Mouse (Mus musculus) urinary bladder, postnatal 4 days (tissue): Measurements from ENCODE around the gene Vps13c.

Experiments used
- DNase-seq, 2 experiments: peaks; one replicate each; pipeline ENCODE4 v3.0.0; 2021 to 2022; ENCODE audit warnings: low spot score in 2 of 2

The Vps13c gene

GRCm38 (mm10) chr9:67839981-67840859 is at the start of gene Vps13c:
Vps13c (plus strand) TSS chr9:67840396.
- peak; percentile 76 to 78 for DNase-seq

DNA sequence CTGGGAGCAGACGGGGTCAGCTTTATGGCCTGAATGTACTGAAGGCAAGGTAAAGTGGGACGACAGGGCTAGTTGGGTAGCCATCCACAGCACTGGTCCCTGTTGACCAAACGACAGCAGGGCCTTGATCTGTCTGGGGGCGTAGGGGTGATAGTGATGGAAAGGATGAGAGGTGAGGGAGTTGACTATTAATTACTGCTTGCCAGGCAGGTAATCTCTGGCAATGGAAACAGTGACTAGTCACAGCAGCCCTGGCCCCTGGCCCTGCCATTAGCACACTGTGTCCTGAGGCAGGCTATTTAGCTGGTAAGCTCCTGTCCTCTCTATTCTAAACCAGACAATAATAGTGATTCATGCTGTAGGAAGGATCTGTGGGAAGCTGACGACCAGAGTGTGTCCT is 47.8 kb upstream of the Vps13c start:
- no peak for DNase-seq

GRCm38 (mm10) chr9:67793501-67793900 is 46.7 kb upstream of the Vps13c start:
- DNase-seq, result no peak

DNA sequence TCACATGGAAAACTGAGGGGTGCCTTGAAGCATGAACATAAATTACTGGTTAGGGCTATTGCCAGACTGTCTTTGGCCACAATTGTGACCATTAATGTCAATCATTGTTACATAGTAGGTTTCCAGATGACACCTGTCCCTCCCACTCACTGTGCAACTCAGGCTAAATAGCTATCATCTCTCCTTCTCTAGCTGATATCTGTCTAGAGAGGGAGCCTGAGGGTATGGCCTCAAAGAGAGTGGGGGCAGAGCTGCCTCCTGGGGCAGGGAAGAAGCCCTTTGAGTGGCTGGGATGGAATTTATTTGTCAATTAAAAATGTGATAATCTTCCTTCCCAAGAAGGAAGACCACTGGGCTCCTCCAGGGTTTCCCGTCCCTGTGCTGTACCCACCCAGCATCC is 46.0 kb upstream of the Vps13c start:
- DNase-seq, result no peak

- DNase-seq, result no peak
These were observed 45.5 kb upstream of the Vps13c start for GRCm38 (mm10) chr9:67794668-67795067.

- DNase-seq, result no peak
These were observed 45.0 kb upstream of the Vps13c start for GRCm38 (mm10) chr9:67795205-67795675.

- no peak for DNase-seq
These were observed 40.9 kb upstream of the Vps13c start for GRCm38 (mm10) chr9:67799078-67799819.

- DNase-seq, result peak in 1 of 2 experiments; percentile 65
These were observed 38.0 kb upstream of the Vps13c start for GRCm38 (mm10) chr9:67802241-67802640.

DNA sequence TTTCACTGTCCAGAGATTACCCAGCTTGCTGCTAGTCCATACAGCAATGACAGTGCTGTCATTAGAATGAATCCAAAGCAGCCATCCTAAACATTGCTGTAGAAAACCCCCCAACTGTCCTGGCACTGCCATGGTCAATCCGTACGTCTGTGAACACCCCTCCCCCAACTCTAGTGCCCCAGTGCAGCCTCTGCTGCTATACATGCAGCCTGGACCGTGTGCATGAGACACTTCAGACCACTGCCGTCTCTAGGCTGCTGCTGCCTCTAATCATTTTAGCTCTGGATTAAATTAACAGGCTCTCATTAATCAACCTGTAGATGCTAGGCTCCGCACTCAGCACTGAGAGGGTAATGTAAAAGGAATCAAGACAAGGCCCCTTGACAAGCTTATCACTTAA is 33.2 kb upstream of the Vps13c start:
- DNase-seq, result no peak

- DNase-seq, result no peak
These were observed 29.7 kb upstream of the Vps13c start for GRCm38 (mm10) chr9:67810527-67810926.

GRCm38 (mm10) chr9:67811116-67811515 is 29.1 kb upstream of the Vps13c start:
- DNase-seq, result no peak

DNA sequence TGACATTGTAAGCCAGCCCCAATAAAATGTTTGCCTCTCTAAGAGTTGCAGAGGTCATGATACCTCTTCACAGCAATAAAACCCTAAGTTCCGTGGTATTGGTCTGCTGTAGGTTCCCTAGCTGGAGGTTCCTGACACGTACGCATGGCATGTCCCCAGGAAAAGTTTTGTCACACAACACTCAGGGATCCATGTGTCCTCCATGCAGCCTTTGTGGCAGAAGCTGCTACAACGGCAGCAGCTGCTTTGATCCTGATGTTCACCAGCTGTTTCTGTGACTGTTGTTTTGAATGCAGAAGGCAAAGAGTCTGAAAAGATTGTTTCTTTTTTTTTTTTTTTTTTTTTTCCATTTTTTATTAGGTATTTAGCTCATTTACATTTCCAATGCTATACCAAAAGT is 27.0 kb upstream of the Vps13c start:
- DNase-seq, result no peak

DNA sequence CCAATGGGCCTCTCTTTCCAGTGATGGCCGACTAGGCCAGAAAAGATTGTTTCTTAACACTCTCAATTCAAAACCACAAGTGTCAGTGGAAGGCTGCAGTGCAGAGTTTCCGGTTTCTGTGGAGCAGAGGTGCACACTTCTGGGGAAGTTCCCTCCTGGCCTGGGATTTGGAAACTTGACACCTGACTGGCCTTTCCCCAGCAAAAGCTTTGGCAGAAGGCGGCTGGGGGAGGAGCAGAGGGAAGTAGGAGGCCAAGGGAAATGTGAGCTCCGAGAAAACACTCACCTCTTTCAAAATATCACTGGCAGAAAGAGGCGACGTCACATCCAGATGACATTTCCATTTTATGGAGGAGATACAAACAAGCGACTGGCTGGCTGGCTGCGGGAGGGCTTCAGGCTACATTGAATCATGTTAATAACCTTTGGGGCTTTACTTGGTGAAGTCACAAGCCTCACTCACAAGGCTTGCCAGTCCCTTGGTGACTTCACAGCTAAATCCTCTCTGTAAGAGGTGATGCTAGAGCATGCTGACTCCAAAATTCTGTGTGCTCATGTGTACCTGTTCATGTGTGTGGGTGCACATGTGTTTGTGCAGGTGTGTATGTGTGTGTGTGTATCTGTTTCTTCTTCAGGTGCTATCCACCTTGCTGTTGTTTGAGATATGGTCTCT is 26.4 kb upstream of the Vps13c start:
- DNase-seq, result peak; percentile 50 to 72

DNA sequence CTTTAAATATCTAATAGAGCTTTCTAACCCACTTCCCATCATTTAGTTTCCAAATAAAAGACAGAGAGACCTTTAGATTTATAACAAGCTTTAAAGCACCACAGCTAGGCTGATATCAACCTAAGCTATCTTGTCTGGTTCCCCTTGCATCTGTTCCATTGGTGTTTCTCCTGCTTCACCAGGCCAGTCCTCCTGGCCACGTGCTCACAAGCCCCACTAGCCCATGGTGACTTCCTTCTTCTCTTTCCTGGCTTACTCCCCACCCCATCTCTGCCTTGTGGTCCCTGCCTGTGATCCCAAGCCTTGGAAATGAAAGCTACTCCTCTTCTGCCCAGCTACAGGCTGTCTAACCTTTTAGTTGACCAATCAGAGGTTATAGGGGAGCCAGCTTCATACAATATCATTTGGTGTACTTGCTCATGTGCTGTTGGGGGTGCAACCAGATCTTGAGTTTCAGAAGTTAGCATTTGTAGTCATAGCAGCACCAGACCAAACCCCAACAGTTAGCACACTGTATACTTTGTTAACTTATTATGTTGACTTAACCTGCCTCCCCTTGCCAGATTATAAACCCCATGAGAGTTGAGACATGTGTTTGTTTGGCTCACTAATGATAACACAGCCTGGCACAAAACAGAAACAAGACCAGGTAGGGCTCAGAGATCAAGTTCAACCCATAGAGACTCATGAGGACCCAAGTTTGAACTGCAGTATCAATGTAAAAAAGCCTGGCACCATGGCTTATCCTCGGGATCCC is 23.8 kb upstream of the Vps13c start:
- no peak for DNase-seq

GRCm38 (mm10) chr9:67817898-67818667 is 22.1 kb upstream of the Vps13c start:
- DNase-seq, result no peak

DNA sequence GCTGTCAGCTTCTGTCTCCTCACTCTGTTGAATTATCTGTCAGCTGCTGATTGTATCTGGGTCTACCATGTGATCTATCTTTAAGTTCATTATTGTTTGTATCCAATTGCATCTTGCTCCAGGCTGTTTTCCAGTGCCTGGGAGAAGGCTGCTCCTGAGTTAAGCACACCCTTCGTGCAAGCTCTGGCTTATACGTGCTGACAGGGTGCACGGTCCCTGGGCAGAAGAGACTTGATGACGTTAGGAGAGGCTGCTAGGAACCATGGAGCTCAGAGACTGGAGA is 21.6 kb upstream of the Vps13c start:
- no peak for DNase-seq

DNA sequence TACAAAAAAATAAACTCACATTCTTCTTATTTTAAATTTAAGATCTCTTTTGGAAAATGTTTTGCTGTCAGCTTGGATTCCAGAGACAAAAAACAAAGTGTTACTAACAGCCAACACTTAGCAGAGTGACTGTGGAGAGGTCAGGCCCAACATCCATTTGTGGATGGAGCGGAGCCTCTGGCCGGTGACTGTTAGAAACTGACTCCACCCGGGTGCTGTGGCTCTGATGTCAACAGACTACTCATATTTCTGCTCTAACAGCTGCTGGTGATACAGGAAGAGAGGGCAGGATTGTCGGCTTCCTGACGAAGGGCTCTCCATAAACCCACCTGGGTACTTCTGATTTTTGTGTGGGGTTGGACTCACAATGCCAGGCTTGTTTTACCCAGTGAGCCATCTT is 17.1 kb upstream of the Vps13c start:
- DNase-seq, result no peak

DNA sequence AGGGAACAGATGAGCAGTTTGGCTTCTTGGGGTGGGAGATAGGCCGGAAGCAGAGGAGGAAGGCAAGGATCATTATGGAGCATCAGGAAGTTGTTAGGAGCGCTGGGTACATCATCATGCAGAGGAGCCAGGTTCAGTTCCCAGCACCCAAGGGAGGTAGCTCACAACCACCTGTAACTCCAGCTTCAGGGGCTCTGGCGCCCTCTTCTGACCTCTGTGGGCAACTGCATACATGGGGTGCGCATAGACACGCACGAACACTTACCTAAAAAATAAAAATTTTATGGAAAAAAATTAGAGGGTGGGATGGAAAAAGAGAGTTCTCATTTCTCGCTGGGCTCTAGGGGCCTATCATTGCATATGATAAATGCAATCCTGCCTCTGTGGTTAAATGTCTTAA is 14.7 kb upstream of the Vps13c start:
- no peak for DNase-seq

DNA sequence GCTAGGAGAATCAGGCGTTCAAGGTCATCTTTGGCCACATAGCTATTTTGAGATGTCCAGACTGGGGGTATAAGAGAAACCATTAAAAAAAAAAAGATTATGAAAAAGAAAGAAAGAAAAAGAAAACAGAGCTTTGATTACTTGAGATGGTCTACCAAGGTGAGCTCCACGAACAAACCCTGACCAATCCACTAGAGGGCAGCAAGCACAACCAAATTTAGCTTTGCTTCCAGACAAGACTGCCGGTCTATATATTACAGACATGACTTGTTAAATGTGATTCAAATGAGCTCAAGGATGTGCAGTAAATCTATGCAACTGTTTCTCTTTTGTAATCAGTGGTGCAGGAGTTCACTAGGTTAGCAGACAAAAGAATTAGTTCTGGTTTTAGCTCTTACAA is 12.0 kb upstream of the Vps13c start:
- no peak for DNase-seq

GRCm38 (mm10) chr9:67830411-67831358 is 9.5 kb upstream of the Vps13c start:
- peak in 1 of 2 experiments; percentile 51 for DNase-seq
